Mouse (Mus musculus): ENCODE data around the gene Olfr419. TPM values are rescaled to one million over a fixed set of nuclear protein-coding genes. Genes with fewer than 3 reads are reported as not detected.

The Olfr419 gene
- total and polyA plus RNA-seq, 2 experiments from 2014 or later, result not detected

GRCm38 (mm10) chr1:174244621-174245020 is 7.2 kb downstream of the Olfr419 start:
- Histone ChIP-seq H3K4me1 (ENCODE audit: insufficient read depth) (no peaks in the 10 kb centered on the region), H3K9me3 (ENCODE audit: low read length) (no peaks in the 10 kb centered on the region), H3K36me3 (ENCODE audit: insufficient read depth) (no peaks in the 10 kb centered on the region), H3K27me3 (ENCODE audit: insufficient read depth, low read length) (no peaks in the 10 kb centered on the region), H3K27ac (ENCODE audit: low read depth, low read length) (no peak overlapping the region), H3K4me3 (ENCODE audit: low read depth, low read length) (no peak overlapping the region), H3K9ac (no peak overlapping the region), H3K4me2 (ENCODE audit: low read depth) (no peak overlapping the region)
- TF ChIP-seq CTCF (IDR thresholded peaks at IDR 0.05; ENCODE audit: low read depth), result no peak
- DNase-seq, result no peak
- 43% methylated on average over 2 of the region's 2 CpGs for WGBS
- ATAC-seq, result no peak

- Histone ChIP-seq H3K4me2 (ENCODE audit: low read depth) (no peak overlapping the region), H3K9ac (no peak overlapping the region), H3K4me1 (ENCODE audit: insufficient read depth) (no peaks in the 10 kb centered on the region), H3K27me3 (ENCODE audit: insufficient read depth, low read length) (no peaks in the 10 kb centered on the region), H3K27ac (ENCODE audit: low read depth, low read length) (no peak overlapping the region), H3K4me3 (ENCODE audit: low read depth, low read length) (no peak overlapping the region), H3K9me3 (ENCODE audit: low read length) (no peaks in the 10 kb centered on the region), H3K36me3 (ENCODE audit: insufficient read depth) (no peaks in the 10 kb centered on the region)
- WGBS, result 91% methylated on average over 4 of the region's 4 CpGs
- no peak for ATAC-seq
- no peak for TF ChIP-seq CTCF (IDR thresholded peaks at IDR 0.05; ENCODE audit: low read depth)
- no peak for DNase-seq
Observed at GRCm38 (mm10) chr1:174239916-174240315, 11.9 kb downstream of the Olfr419 start.

GRCm38 (mm10) chr1:174216528-174217204 is 35.2 kb downstream of the Olfr419 start:
- no peaks in the 10 kb centered on the region for H3K9me3 ChIP-seq (ENCODE audit: low read length)
- WGBS, result 90% methylated on average over 7 of the region's 8 CpGs
- no peaks in the 10 kb centered on the region for H3K36me3 ChIP-seq (ENCODE audit: insufficient read depth)
- no peak overlapping the region for H3K27ac ChIP-seq (ENCODE audit: low read depth, low read length)
- H3K27me3 ChIP-seq (ENCODE audit: insufficient read depth, low read length), result no peaks in the 10 kb centered on the region
- no peak overlapping the region for H3K4me2 ChIP-seq (ENCODE audit: low read depth)
- H3K4me1 ChIP-seq (ENCODE audit: insufficient read depth), result no peaks in the 10 kb centered on the region
- DNase-seq (no peak), ATAC-seq (no peak)
- H3K9ac ChIP-seq, result no peak overlapping the region
- no peak for TF ChIP-seq CTCF (IDR thresholded peaks at IDR 0.05; ENCODE audit: low read depth)
- no peak overlapping the region for H3K4me3 ChIP-seq (ENCODE audit: low read depth, low read length)

- Histone ChIP-seq H3K27ac (ENCODE audit: low read depth, low read length) (no peak overlapping the region), H3K4me3 (ENCODE audit: low read depth, low read length) (no peak overlapping the region), H3K9me3 (ENCODE audit: low read length) (no peaks in the 10 kb centered on the region), H3K27me3 (ENCODE audit: insufficient read depth, low read length) (no peaks in the 10 kb centered on the region), H3K4me2 (ENCODE audit: low read depth) (no peak overlapping the region), H3K9ac (no peak overlapping the region), H3K36me3 (ENCODE audit: insufficient read depth) (no peaks in the 10 kb centered on the region), H3K4me1 (ENCODE audit: insufficient read depth) (no peaks in the 10 kb centered on the region)
- DNase-seq (no peak), ATAC-seq (no peak)
- TF ChIP-seq CTCF (IDR thresholded peaks at IDR 0.05; ENCODE audit: low read depth), result no peak
- WGBS, result 86% methylated on average over 8 of the region's 8 CpGs
Observed at GRCm38 (mm10) chr1:174215270-174216038, 36.4 kb downstream of the Olfr419 start.

GRCm38 (mm10) chr1:174212286-174212685 is 39.6 kb downstream of the Olfr419 start:
- no peak for ATAC-seq
- H3K27ac ChIP-seq (ENCODE audit: low read depth, low read length), result no peak overlapping the region
- no peaks in the 10 kb centered on the region for H3K9me3 ChIP-seq (ENCODE audit: low read length)
- TF ChIP-seq CTCF (IDR thresholded peaks at IDR 0.05; ENCODE audit: low read depth), result no peak
- no peak overlapping the region for H3K9ac ChIP-seq
- no peaks in the 10 kb centered on the region for H3K36me3 ChIP-seq (ENCODE audit: insufficient read depth)
- H3K27me3 ChIP-seq (ENCODE audit: insufficient read depth, low read length), result no peaks in the 10 kb centered on the region
- no peak overlapping the region for H3K4me3 ChIP-seq (ENCODE audit: low read depth, low read length)
- no peak overlapping the region for H3K4me2 ChIP-seq (ENCODE audit: low read depth)
- 91% methylated on average over 5 of the region's 5 CpGs for WGBS
- H3K4me1 ChIP-seq (ENCODE audit: insufficient read depth), result no peaks in the 10 kb centered on the region
- DNase-seq, result no peak

GRCm38 (mm10) chr1:174204699-174205098 is 47.2 kb downstream of the Olfr419 start:
- Histone ChIP-seq H3K27me3 (ENCODE audit: insufficient read depth, low read length) (no peaks in the 10 kb centered on the region), H3K9me3 (ENCODE audit: low read length) (no peaks in the 10 kb centered on the region), H3K9ac (no peak overlapping the region), H3K4me3 (ENCODE audit: low read depth, low read length) (no peak overlapping the region), H3K36me3 (ENCODE audit: insufficient read depth) (no peaks in the 10 kb centered on the region), H3K4me1 (ENCODE audit: insufficient read depth) (no peaks in the 10 kb centered on the region), H3K4me2 (ENCODE audit: low read depth) (no peak overlapping the region), H3K27ac (ENCODE audit: low read depth, low read length) (no peak overlapping the region)
- WGBS, result 80% methylated on average over 7 of the region's 7 CpGs
- ATAC-seq (no peak), DNase-seq (no peak)
- TF ChIP-seq CTCF (IDR thresholded peaks at IDR 0.05; ENCODE audit: low read depth), result no peak

Other genes starting within 250 kb of the Olfr419 start
- 0.08 TPM in 1 of 2 replicates, not detected in the other for gene Ifi205, start 220.3 kb downstream of the Olfr419 start, total RNA-seq (2014; rRNA removed)
- not detected in 2 replicates for gene Ifi205, start 220.3 kb downstream of the Olfr419 start, polyA plus RNA-seq (2015; fragmentation: Nextera tagmentation; extraction: Ambion mirVana)
- gene Olfr433, start 211.4 kb downstream of the Olfr419 start, total RNA-seq (2014; rRNA removed), result not detected in 2 replicates
- gene Olfr433, start 211.4 kb downstream of the Olfr419 start, polyA plus RNA-seq (2015; fragmentation: Nextera tagmentation; extraction: Ambion mirVana), result not detected in 2 replicates
- not detected in 2 replicates for gene Olfr432, start 202.9 kb downstream of the Olfr419 start, total RNA-seq (2014; rRNA removed)
- gene Olfr432, start 202.9 kb downstream of the Olfr419 start, polyA plus RNA-seq (2015; fragmentation: Nextera tagmentation; extraction: Ambion mirVana), result not detected in 2 replicates
- gene Olfr430, start 185.5 kb downstream of the Olfr419 start, total RNA-seq (2014; rRNA removed), result not detected in 2 replicates
- not detected in 2 replicates for gene Olfr430, start 185.5 kb downstream of the Olfr419 start, polyA plus RNA-seq (2015; fragmentation: Nextera tagmentation; extraction: Ambion mirVana)
- not detected in 2 replicates for gene Olfr429, start 167.7 kb downstream of the Olfr419 start, total RNA-seq (2014; rRNA removed)
- gene Olfr429, start 167.7 kb downstream of the Olfr419 start, polyA plus RNA-seq (2015; fragmentation: Nextera tagmentation; extraction: Ambion mirVana), result not detected in 2 replicates
- gene Olfr427, start 155.2 kb downstream of the Olfr419 start, total RNA-seq (2014; rRNA removed), result not detected in 2 replicates
- not detected in 2 replicates for gene Olfr427, start 155.2 kb downstream of the Olfr419 start, polyA plus RNA-seq (2015; fragmentation: Nextera tagmentation; extraction: Ambion mirVana)
- gene Olfr231, start 130.9 kb downstream of the Olfr419 start, total RNA-seq (2014; rRNA removed), result not detected in 2 replicates
- gene Olfr231, start 130.9 kb downstream of the Olfr419 start, polyA plus RNA-seq (2015; fragmentation: Nextera tagmentation; extraction: Ambion mirVana), result not detected in 2 replicates
- gene Olfr424, start 120.5 kb downstream of the Olfr419 start, total RNA-seq (2014; rRNA removed), result not detected in 2 replicates
- gene Olfr424, start 120.5 kb downstream of the Olfr419 start, polyA plus RNA-seq (2015; fragmentation: Nextera tagmentation; extraction: Ambion mirVana), result not detected in 2 replicates
- not detected in 2 replicates for gene Olfr420, start 96.4 kb downstream of the Olfr419 start, total RNA-seq (2014; rRNA removed)
- gene Olfr420, start 96.4 kb downstream of the Olfr419 start, polyA plus RNA-seq (2015; fragmentation: Nextera tagmentation; extraction: Ambion mirVana), result not detected in 2 replicates
- 0.08 and 0.14 TPM in 2 replicates for gene Spta1, start 79.3 kb downstream of the Olfr419 start, total RNA-seq (2014; rRNA removed)
- 0.02 and 0.03 TPM in 2 replicates for gene Spta1, start 79.3 kb downstream of the Olfr419 start, polyA plus RNA-seq (2015; fragmentation: Nextera tagmentation; extraction: Ambion mirVana)
- gene Mptx1, start 78.5 kb upstream of the Olfr419 start, total RNA-seq (2014; rRNA removed), result not detected in 2 replicates
- gene Mptx1, start 78.5 kb upstream of the Olfr419 start, polyA plus RNA-seq (2015; fragmentation: Nextera tagmentation; extraction: Ambion mirVana), result not detected in 2 replicates
- not detected in 2 replicates for gene Olfr417, start 113.1 kb upstream of the Olfr419 start, total RNA-seq (2014; rRNA removed)
- not detected in 2 replicates for gene Olfr417, start 113.1 kb upstream of the Olfr419 start, polyA plus RNA-seq (2015; fragmentation: Nextera tagmentation; extraction: Ambion mirVana)
- gene Olfr248, start 139.0 kb upstream of the Olfr419 start, total RNA-seq (2014; rRNA removed), result not detected in 2 replicates
- gene Olfr248, start 139.0 kb upstream of the Olfr419 start, polyA plus RNA-seq (2015; fragmentation: Nextera tagmentation; extraction: Ambion mirVana), result not detected in 2 replicates
- gene Olfr414, start 172.0 kb upstream of the Olfr419 start, total RNA-seq (2014; rRNA removed), result not detected in 2 replicates
- gene Olfr414, start 172.0 kb upstream of the Olfr419 start, polyA plus RNA-seq (2015; fragmentation: Nextera tagmentation; extraction: Ambion mirVana), result not detected in 2 replicates
- gene Olfr220, start 190.0 kb upstream of the Olfr419 start, total RNA-seq (2014; rRNA removed), result not detected in 2 replicates
- not detected in 2 replicates for gene Olfr220, start 190.0 kb upstream of the Olfr419 start, polyA plus RNA-seq (2015; fragmentation: Nextera tagmentation; extraction: Ambion mirVana)
- 13.9 and 21.3 TPM in 2 replicates for gene Fmn2, start 249.8 kb upstream of the Olfr419 start, total RNA-seq (2014; rRNA removed)
- gene Fmn2, start 249.8 kb upstream of the Olfr419 start, polyA plus RNA-seq (2015; fragmentation: Nextera tagmentation; extraction: Ambion mirVana), result 4.3 and 5.9 TPM in 2 replicates

Data from forebrain, postnatal 0 days (tissue).